Mouse (Mus musculus) retina, adult 2 months (tissue): ENCODE results near the gene St3gal3.

Source experiments
- DNase-seq: peaks from one replicate; pipeline ENCODE4 v3.0.0-alpha.2; 2012; ENCODE audit warnings: low read depth, low spot score

The St3gal3 gene

GRCm38 (mm10) chr4:117928234-117928633 lies 206.5 kb downstream of the St3gal3 start:
- DNase-seq: no peak

DNA sequence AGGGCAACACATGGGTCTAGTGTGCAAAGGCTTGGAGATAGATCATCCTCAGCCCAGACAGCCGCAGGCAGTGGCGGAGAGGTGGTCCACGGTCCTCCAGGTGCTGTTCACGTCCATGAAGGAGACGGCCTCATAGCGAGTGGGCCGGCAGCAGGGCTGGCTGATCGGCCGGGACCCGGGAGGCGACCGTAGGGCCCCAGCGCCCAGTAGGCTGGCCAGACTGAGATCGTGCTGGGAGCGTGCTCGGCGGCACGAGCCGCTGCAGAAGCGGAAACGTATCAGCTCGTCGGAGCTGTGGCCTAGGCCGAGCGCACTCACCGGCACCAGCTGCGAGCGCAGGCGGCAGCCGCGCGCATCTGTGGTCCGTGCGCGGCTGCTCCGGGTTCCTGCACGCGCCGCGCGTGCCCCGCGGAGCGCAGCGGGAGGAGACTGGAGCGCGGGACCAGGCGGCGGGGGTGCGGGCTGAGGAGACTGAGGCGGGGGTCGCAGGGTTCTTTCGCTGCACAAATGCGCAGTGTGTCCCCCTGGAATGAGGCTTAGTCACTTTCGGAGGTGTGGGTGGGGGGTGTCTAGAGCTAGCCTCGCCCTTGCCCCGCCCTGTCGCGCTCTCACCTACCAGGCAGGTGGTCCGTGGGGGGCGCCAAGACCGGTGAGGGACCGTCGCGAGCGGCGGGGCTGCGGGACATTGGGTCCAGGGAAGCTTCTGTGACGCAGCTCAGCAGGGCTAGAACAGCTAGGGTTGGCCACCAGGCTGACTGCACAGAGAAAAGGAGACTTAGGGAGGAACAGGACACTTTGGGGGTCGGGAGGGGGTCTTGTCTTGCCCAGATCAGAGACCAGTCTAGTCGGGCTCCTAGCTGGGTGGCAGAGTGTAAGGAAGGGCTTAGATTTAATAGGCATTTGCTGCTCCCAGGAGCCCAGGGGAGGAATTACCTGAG lies 207.9 kb downstream of the St3gal3 start:
- no peak for DNase-seq

DNA sequence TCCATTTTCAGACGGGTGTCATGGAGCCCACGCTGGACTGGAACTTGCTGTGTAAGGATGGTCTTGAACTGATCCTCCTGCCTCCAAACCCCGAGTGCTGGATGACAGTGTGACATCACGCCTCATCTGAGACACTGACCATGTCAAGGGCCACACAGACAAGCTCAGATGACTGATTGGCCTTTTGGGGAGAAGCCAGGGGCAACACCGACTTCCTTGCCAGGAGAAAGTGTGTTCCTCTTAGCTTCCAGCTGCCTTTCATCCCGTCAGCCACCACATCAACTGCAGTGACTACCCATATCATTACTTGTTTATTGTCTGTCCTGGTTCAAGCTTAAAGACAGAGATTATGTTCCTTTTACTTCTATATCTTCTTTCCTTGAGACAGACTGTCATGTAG lies 209.8 kb downstream of the St3gal3 start:
- no peak for DNase-seq

GRCm38 (mm10) chr4:117923450-117923849 lies 211.3 kb downstream of the St3gal3 start:
- DNase-seq: no peak

GRCm38 (mm10) chr4:117921358-117921757 lies 213.4 kb downstream of the St3gal3 start:
- DNase-seq: no peak

DNA sequence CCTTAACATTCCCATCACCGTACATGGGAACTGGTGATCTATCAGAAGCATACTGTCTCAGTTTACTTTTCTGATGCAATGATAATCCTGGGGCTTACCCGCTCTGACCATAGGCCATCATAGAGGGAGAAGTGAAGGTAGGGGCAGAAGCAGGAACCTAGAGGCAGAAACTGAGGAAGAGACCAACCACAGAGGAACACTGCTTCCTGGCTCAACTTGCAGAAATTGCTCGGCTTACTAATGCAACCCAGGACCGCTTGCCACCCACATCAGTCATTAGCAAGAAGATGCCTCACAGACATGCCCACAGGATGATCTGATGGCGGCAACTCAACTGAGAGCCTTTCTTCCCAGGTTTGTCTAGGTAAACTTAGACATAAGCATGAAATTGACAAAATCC lies 216.0 kb downstream of the St3gal3 start:
- DNase-seq: no peak

DNA sequence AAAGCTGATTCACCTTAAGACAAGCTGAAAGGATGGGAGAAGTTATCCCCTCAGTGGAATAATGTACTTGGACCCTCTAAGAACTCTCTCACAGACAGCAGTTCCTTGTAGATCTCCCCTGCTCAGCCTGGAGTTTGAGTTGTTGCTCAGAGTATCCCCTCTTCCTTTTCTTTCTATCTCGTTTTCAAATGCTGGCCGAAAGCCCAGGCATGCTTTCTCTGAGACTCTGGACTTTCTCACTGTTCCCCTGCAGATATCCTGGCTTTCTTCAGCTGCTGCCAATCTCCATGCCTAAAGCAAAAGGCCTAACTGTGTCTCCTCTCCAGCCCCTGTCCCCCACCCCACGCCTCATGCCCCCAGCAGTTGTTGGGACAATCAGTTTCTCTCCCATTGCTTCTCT lies 216.5 kb downstream of the St3gal3 start:
- no peak for DNase-seq

DNA sequence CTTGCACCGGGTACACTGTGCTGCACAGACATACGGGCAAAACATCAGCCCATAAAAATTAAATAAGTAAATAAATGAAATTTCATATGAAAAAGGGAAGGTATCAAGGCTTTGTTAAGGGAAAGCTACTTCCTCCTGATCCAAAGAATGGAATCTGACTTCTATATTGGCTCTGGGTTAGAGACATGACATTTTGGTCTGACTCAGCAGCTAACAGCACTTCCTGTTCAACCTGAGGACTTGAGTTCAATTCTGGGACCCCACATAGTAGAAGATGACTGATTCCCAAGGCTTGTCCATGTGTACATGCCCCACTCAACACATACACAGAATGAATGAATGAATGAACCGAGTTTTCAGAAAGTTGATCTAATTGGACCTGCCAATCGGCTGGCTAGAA lies 216.9 kb downstream of the St3gal3 start:
- DNase-seq: no peak

- DNase-seq: no peak
Observed at GRCm38 (mm10) chr4:117917402-117917801, 217.3 kb downstream of the St3gal3 start.

DNA sequence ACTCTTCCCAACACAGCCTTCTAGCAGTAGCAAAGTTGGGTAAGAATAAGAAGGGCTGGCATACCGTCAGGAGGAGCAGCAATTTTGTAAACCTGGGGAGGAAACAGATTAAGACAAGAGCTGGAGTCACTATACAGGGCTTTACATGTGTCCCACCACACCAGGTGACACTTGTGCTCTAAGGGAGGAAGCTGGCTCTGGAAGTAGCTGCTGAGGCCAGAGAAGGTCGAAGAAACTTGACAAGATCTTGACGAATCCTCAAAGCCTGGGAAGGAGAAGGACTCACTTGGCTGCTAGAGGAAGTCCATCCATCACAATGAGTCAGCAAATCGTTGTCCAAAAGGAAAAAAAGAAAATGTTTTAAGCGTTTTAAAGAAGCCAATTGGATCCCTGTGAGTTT lies 218.3 kb downstream of the St3gal3 start:
- no peak for DNase-seq

- DNase-seq: no peak
Observed at GRCm38 (mm10) chr4:117915489-117916105, 219.1 kb downstream of the St3gal3 start.

DNA sequence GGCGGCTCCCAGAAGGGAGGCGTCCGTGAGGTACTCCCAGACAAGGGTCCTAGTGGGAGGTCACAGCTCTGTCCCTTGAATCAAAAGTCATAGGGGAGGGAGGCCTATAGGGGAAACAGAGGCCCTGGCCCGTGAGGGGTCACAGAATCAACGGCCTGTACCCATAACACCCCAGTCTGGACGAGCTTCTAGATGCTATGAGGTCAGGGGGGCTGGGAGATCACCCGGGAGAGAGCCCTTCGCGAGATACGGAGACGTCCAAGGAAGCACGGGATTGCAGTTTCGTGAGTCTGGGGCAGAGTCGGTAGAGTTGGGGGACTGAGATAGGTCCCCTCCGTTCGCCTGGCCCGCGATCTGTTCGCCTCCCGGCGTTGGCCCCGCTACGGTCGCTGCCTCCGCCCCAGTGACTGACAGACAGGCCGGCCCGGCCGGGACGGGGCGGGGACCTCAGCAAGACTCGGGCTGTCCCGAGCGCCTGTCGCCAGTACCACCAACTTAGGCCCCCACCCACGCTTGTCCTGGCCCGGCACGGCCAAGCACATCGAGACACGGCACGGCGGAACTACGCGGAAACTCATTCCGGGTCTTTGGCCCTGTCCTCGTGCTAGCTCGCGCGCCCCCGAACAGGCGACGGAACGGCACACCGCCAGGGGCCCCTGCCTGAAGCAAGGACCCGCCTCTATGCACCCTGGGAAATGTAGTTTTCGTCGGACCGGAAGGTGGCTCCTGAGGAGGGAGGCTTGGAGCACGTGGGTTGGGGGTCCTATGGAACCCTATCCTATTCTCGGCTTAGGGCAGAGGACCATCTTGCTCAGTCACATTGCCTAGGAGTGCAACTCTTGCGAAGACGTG lies 219.9 kb downstream of the St3gal3 start, which contains the start of gene Ipo13:
TSS of gene Ipo13 (minus strand) at position 409 of the 852 bp plus-strand sequence.
- peak; percentile 87 for DNase-seq

DNA sequence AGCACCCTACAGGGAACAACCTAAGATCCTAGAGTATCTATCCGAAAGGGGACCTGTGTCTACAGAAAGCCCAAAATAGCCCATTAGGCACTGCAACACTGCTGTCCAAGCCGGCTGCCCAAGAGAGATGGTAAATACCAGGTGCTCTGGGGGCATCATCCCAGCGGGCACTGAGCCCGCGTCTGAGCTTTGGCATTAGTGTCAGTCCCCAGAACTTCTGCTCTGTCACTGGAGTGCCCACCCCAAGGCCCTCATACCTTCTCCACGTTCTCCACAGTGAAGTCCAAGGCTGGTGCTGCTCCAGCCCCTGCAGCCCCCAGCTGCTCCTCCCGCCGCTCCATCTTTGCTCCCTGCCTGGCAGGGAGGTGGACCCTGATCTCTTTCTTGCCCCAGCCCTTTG lies 220.7 kb downstream of the St3gal3 start:
- no peak for DNase-seq

DNA sequence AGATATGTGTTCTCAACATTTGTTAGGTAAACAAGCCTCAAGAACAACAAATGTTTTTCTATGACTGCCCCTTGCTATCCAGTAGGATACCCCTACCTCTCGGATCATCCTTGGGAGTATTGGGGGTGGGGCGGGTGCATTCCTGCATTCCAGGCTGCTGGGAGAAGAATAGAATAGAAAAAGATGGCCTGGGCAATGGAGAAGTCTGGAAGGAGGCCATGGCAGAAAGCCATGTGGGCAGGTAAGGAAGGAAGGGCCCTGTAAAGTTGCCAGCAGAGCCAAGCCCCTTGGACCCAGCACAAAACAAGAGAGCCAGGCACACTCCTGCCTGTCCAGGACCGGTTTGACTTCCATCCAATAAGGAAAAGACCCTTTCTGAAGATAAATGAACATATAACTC lies 221.3 kb downstream of the St3gal3 start:
- no peak for DNase-seq

- no peak for DNase-seq
Observed at GRCm38 (mm10) chr4:117912685-117913273, 221.9 kb downstream of the St3gal3 start.

DNA sequence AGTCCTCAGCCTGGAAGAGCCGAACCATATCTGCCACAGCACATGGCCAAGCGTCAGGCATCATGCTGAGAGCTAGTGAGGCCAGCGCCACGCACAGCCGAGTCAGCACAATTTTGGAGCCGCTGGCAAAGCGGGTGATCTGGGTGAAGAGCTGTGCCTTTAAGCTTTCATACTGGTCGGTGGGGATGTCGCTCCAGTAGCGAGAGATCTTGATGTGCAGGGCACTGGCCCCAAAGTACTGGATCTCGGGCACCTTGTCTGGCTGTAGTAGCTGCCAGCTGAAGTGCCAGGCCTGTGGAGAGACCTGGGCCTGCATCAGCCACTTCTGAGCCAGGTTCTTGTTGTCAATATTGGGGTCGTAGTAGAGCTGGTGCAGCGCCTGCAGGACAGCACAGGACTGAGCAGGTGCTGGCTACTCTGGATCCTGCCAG lies 222.6 kb downstream of the St3gal3 start:
- no peak for DNase-seq

DNA sequence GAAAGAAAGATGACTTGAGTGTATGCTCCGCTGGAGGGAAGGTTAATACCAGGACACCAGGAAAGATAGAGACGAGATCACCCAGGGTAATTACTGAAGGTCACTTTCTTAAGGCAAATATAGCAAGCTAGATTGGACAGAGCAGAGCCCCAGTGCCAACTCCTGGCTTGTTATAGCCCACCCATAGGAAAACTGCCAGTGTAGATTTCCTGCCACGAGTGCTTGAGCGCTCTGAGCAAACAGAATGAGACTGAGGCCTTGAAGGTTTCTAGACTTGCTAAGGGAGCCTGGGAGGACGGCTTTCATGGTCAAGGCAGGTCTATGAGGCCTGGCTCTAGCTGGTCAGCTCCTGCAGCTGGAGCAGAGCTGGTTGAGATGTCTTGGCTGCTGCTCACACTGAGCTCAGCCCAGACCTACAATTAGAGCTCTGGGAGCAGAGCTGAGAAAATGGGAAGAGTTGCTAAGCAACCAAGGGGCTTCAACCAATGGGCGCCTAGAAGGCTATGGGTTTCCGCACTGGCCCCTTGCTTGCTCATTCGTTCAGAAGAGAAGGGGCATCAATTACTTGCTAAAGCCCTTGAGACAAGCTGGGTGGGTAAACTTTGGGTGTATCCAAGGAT lies 225.8 kb downstream of the St3gal3 start:
- no peak for DNase-seq

DNA sequence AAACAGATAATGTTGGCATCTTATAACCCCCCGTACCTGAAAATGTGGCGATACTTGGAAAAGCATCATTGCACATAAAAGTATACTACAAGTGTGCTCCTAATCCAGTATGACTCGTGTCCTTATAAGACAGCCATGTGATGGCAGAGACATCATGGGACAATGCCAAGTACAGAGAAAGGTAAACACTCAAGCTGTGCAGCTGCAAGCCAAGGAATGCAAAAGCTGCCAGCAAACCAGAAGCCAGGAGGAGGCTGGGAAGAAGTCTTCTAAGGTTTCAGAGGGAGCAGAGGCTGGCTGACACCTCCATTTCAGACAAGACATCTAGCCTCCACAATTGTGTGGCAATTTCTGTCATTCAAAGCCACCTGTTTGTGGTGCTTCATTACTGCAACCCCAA lies 228.5 kb downstream of the St3gal3 start:
- DNase-seq: no peak

- no peak for DNase-seq
Observed at GRCm38 (mm10) chr4:117904761-117905160, 230.0 kb downstream of the St3gal3 start.

GRCm38 (mm10) chr4:117904094-117904493 lies 230.6 kb downstream of the St3gal3 start:
- no peak for DNase-seq

GRCm38 (mm10) chr4:117898111-117898510 lies 236.6 kb downstream of the St3gal3 start:
- no peak for DNase-seq
